Mouse (Mus musculus) large intestine, adult 2 months (tissue): ENCODE data around the gene Lpar5. TPM values are rescaled to one million over a fixed set of nuclear protein-coding genes. Genes with fewer than 3 reads are reported as not detected.

ENCODE experiments used
- DNase-seq: peaks from one replicate; pipeline ENCODE4 v3.0.0-alpha.2; 2012; ENCODE audit warnings: low read depth, low spot score
- WGBS: fragments of 180-500 bp; shearing (Covaris S2); methylation state at CpG from one replicate; pipeline ENCODE4 v1.1.7; 2018; 5-methylcytosine and 5-hydroxymethylcytosine counted together
- polyA plus RNA-seq: library from polyadenylated mRNA; depleted of rRNA; stranded (reverse); fragments of >200 nt; gene quantifications from 2 replicates; pipeline ENCODE4 v1.2.3, GENCODE M21; 2012; rRNA removed

Gene Lpar5
- polyA plus RNA-seq, 1 experiment, result 55.4 TPM

DNA sequence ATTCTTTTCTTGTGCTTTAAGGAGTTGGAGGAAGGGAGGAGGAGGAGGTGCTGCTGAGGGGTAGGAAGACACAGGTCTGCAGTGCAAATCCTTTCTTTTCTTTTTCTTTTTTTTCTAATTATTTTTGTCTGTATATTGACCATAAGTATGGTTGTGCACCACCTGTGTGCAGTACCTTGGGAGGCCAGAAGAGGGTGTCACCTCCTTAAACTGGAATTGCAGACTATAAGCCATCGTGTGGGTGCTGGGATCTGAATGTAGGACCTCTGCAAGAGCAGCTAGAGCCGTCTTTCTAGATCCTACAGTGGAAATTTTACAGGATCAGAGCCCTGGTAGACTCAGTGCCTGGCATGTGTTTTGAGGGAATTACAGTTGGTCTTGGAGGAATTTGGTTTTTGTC is 40.0 kb downstream of the Lpar5 start:
- WGBS, result 99% methylated on average over 2 of the region's 2 CpGs

DNA sequence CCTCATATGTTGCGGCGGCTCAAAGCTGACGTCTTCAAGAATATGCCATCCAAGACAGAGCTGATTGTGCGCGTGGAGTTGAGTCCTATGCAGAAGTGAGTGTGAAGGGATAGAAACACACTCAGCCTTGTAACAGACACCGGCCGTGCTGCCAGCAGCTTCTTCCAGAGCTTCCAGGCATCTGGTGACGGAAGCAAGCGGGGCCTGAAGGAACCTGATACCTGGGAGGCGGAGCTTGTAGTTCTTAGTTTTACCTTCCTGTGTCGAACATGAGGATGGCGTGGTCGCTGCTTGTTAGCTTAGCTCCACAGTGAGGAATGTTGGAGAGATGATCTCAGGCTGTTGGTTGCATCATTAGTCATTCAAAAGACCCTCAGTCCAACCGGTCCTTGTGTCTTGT is 41.7 kb downstream of the Lpar5 start:
- no peak for DNase-seq
- 87% methylated on average over 14 of the region's 14 CpGs for WGBS

More for the DNA sequence above, 40.0 kb downstream of the Lpar5 start:
- no peak for DNase-seq

DNA sequence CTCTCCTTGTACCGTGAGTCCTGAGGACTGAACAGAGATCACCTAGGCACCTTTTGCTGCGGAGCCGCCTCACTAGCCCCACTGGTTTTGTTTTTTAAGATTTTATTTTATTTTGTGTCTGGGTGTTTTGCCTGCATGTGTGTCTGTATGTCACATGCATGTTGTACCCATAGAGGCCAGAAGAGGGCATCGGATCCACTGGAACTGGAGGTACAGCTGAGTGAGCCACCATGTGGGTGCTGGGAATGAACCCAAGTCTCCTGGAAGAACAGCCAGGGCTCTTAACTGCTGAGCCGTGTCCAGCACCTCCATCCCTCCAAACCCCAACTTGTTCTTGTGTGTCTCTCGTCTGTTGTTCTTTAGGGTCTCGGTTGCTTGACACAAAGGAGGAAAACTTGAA is 43.2 kb downstream of the Lpar5 start:
- 89% methylated on average over 7 of the region's 7 CpGs for WGBS

GRCm38 (mm10) chr6:125112553-125112952 is 44.8 kb downstream of the Lpar5 start:
- WGBS, result 88% methylated on average over 11 of the region's 11 CpGs
- no peak for DNase-seq

More for the DNA sequence above, 43.2 kb downstream of the Lpar5 start:
- DNase-seq, result no peak

GRCm38 (mm10) chr6:125119387-125119786 is 51.7 kb downstream of the Lpar5 start:
- WGBS, result 87% methylated on average over 8 of the region's 8 CpGs

DNA sequence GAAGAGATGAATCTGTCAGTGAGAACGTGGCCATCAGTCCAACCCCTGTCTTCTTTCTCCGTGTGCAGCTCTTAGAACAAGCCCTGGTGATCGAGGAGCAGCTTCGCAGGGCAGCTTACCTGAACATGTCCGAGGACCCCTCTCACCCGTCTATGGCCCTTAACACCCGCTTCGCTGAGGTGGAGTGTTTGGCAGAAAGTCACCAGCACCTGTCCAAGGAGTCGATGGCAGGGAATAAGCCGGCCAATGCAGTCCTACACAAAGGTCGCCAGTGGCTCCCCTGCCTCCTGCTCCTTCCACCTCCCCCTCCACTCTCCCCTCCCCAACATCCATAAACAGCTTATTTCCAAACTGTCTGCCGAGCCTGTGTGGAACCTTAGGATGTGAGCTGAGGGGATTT is 61.0 kb downstream of the Lpar5 start:
- DNase-seq, result no peak
- 88% methylated on average over 12 of the region's 12 CpGs for WGBS

More at GRCm38 (mm10) chr6:125119387-125119786, 51.7 kb downstream of the Lpar5 start:
- no peak for DNase-seq

DNA sequence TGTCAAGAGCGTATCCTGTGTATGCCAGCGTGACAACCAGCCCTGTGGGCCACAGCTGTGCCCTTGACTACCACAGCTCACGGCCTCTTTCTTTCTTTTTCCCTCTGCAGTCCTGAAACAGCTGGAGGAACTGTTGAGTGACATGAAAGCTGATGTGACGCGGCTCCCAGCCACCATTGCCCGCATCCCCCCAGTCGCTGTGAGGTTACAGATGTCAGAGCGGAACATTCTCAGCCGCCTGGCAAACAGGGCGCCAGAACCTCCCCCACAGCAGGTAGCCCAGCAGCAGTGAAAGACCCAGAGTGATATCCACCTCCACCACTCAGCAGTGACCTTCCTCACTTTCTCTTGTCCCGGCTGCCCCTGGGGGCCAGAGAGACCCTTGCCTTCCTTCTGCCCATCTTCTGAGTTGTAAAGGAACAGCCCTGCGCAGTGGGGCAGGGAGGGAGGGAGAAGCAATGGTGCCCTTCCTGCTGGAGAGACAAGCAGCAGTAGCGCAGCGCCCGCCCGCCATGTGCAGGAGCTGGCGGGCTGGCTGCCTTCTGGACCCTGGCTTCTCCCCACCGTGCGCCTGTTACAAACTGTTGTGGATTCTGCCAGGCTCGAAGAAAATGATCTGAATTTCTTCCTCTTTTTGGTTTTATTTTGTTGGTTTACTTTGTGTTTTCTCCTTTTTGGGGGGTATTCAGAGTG is 62.1 kb downstream of the Lpar5 start:
- DNase-seq, result no peak
- 91% methylated on average over 20 of the region's 20 CpGs for WGBS

GRCm38 (mm10) chr6:125131302-125132156 is 63.8 kb downstream of the Lpar5 start, which contains the start of gene Nop2:
Gene Nop2 (plus strand): TSS chr6:125131909.
- WGBS, result under 1% methylated on average over 66 of the region's 66 CpGs
- DNase-seq, result peak; percentile 65

Other genes starting within 250 kb of the Lpar5 start
- 58.3 and 64.0 TPM in 2 replicates for gene Usp5, start 238.4 kb upstream of the Lpar5 start, polyA plus RNA-seq
- gene Cdca3, start 238.4 kb upstream of the Lpar5 start, polyA plus RNA-seq, result 120 and 146 TPM in 2 replicates
- gene Gnb3, start 227.6 kb upstream of the Lpar5 start, polyA plus RNA-seq, result 0.11 and 0.12 TPM in 2 replicates
- 8.3 and 10.5 TPM in 2 replicates for gene P3h3, start 210.2 kb upstream of the Lpar5 start, polyA plus RNA-seq
- gene Gpr162, start 203.9 kb upstream of the Lpar5 start, polyA plus RNA-seq, result 1.1 and 1.7 TPM in 2 replicates
- 6.7 and 7.9 TPM in 2 replicates for gene Cd4, start 179.7 kb upstream of the Lpar5 start, polyA plus RNA-seq
- 3.8 and 4.7 TPM in 2 replicates for gene Lag3, start 156.2 kb upstream of the Lpar5 start, polyA plus RNA-seq
- 658 and 1,077 TPM in 2 replicates for gene Ptms, start 147.8 kb upstream of the Lpar5 start, polyA plus RNA-seq
- gene Mlf2, start 136.5 kb upstream of the Lpar5 start, polyA plus RNA-seq, result 350 and 390 TPM in 2 replicates
- gene Cops7a, start 102.4 kb upstream of the Lpar5 start, polyA plus RNA-seq, result 149 and 151 TPM in 2 replicates
- 2.3 and 3.3 TPM in 2 replicates for gene Pianp, start 71.2 kb upstream of the Lpar5 start, polyA plus RNA-seq
- gene Zfp384, start 58.8 kb upstream of the Lpar5 start, polyA plus RNA-seq, result 39.5 and 59.5 TPM in 2 replicates
- 42.5 and 43.1 TPM in 2 replicates for gene Ing4, start 28.2 kb upstream of the Lpar5 start, polyA plus RNA-seq
- 12.5 and 14.6 TPM in 2 replicates for gene Acrbp, start 18.2 kb upstream of the Lpar5 start, polyA plus RNA-seq
- 22.4 and 35.5 TPM in 2 replicates for gene Chd4, start 28.1 kb downstream of the Lpar5 start, polyA plus RNA-seq
- 17.7 and 18.4 TPM in 2 replicates for gene Nop2, start 64.0 kb downstream of the Lpar5 start, polyA plus RNA-seq
- 6.3 and 9.4 TPM in 2 replicates for gene Iffo1, start 77.3 kb downstream of the Lpar5 start, polyA plus RNA-seq
- gene Gapdh, start 98.5 kb downstream of the Lpar5 start, polyA plus RNA-seq, result 3,259 and 4,191 TPM in 2 replicates
- 94.4 and 101 TPM in 2 replicates for gene Ncapd2, start 123.8 kb downstream of the Lpar5 start, polyA plus RNA-seq
- 83.2 and 95.7 TPM in 2 replicates for gene Mrpl51, start 123.9 kb downstream of the Lpar5 start, polyA plus RNA-seq
- gene Vamp1, start 147.6 kb downstream of the Lpar5 start, polyA plus RNA-seq, result 13.6 and 15.0 TPM in 2 replicates
- 58.9 and 64.5 TPM in 2 replicates for gene Tapbpl, start 163.9 kb downstream of the Lpar5 start, polyA plus RNA-seq
- 4.5 and 5.3 TPM in 2 replicates for gene Cd27, start 169.1 kb downstream of the Lpar5 start, polyA plus RNA-seq
- gene Tuba3a, start 218.1 kb downstream of the Lpar5 start, polyA plus RNA-seq, result 0.05 and 0.14 TPM in 2 replicates
- gene Ltbr, start 246.0 kb downstream of the Lpar5 start, polyA plus RNA-seq, result 123 and 136 TPM in 2 replicates